Mouse (Mus musculus): ENCODE measurements around the gene Fstl5.
"Not testable (repeated sequence)": the region's sequence is repeated elsewhere in the genome, so short reads cannot be mapped to it uniquely, and the experiment has no call there.

The Fstl5 gene

DNA sequence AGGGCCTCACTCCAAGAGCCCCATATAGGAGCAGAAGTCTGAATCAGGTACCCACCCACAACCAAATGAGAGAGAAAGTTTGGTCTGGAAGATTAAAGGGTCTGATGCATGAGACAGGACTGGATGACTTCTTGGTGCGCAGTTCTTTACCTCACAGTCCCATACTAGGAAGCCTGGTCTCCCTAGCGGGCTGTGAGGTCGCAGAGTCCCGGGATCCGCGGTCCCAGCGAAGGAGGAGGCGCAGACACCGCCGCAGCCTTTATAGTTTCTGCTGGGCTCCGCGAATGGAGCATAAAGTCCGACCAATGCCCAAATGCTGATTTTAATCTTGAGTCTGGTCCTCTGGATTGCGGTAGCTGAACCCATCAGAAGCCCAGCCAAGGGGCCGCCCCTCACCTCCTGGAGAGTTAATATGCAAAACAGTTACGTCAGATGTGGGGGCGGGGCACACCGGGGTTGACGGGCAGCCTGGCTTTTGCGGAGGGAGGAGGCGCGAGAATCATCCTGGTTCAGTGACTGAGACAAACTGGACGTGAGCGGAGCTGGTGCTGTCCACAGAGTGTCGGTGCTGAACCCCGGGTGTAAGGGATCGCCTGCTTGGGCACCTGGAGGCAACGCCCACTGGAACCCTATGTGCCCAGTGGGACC is at the start of gene Fstl5:
Gene Fstl5 (plus strand): TSS at position 211 of the 648 bp plus-strand sequence.
- DNase-seq (ENCODE audit: low spot score in 2 of 2): peak; percentile 88 to 89

DNA sequence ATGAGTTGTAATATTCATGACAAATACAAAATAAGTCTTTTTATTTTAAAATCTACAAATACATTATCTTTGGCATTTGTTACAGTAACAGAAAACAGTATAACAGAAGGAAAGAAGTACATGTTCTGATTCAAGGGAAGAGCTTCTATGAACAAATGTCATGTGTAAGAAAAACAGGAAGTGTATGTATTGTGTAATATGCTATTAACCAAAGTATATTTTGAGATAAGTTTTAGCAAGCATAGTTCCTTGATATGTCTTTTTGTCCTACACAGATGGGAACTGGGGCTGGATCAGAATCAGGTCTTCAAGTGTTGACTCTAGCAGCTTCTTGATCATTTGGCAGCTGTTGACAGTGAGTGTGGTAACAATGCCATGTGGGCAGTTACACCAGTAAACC is 48.5 kb upstream of the Fstl5 start:
- DNase-seq (ENCODE audit: low spot score in 2 of 2): no peak

DNA sequence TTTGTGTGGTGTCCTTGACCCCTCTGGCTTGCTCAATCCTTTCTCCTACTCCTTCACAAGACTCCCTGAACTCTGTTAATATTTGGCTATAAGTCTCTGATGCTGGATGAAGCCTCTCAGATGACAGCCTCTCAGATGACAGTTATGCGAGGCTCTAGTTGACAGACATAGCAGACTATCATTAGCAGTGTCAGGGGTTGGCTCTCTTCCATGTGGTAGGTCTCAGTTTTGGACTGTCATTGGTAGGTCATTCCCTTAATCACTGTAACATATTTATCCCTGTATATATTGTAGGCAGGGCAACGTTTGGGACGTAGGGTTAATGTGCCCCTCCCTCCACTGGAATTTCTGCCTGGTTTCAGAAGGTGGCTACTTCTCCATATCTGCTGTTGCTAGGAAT is 22.9 kb upstream of the Fstl5 start:
- DNase-seq (ENCODE audit: low spot score in 2 of 2): no peak

DNA sequence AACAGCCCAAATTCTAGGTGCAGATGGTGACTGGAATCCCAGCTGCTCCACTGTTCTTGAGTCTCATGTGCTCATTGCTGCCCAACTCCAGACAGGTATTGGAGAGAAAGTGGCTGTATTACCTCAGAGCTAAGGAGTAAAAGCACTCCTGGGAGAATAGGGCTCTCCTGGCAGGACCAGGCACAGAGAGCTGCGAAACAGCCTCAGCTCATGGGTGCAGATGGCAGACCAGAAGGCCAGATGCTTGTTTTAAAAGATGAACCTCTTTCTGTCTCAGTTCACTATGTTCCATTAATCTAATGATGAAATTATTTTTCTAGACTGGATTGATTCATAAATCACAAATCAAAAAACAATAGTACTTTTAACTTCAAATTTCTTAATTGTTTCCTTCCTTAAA is 12.1 kb upstream of the Fstl5 start:
- DNase-seq (ENCODE audit: low spot score in 2 of 2): no peak

DNA sequence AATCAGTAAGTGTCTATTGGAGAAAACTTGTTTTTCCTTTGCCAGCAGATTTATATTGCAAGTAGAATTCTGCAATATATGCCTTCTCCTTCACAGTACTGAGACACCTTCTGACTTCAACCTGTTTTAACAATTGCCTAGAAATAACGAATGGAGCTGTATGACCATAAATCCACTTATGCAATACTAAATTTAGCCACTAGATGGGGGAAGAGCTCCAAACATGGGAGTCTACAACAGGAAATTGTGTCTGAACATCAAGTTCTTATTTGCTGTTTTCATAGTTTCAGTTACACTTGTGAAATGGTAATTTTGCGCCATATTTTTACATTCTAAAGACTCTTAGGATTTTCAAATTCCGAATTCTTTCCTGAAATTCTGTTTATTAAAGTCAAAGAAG is 6.2 kb upstream of the Fstl5 start:
- no peak for DNase-seq (ENCODE audit: low spot score in 2 of 2)

DNA sequence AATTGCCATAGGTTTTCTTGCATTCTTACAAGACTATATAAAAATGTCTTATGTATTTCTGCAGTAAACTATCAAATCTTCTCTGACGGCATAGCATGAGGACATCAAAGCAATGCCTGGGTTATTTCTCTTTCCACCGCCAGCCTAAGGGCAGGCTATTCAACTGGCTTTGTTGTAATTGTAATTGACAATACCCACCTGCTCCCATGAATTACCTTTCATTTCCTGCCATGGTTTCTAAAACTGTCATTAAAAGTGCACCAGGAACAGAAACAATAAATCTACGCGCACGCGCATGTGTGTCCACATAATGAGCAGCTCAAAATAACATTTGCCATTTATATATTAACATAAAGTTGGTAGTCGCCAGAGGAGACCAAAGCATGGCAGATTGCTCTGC is 1.2 kb upstream of the Fstl5 start:
- DNase-seq (ENCODE audit: low spot score in 2 of 2): no peak

DNA sequence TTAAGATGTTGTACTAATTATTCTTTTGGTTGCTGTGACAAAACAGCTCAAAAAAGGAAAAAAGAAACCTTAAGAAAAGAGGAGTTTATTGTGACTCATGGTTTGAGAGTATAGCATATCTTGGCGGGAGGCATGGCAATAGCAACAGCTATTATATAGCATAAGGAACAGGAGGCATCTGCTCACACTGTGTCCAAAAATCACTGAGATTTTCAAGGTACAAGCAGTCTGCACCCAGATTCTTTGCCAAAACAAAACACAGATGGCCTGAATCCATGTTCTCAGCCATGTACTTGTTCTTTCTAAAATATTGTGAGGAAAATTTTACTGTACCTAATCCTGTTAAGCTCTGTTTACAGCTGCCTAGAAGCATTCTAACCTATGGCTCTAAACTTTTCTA is 66.4 kb downstream of the Fstl5 start:
- DNase-seq (ENCODE audit: low spot score in 2 of 2): no peak

DNA sequence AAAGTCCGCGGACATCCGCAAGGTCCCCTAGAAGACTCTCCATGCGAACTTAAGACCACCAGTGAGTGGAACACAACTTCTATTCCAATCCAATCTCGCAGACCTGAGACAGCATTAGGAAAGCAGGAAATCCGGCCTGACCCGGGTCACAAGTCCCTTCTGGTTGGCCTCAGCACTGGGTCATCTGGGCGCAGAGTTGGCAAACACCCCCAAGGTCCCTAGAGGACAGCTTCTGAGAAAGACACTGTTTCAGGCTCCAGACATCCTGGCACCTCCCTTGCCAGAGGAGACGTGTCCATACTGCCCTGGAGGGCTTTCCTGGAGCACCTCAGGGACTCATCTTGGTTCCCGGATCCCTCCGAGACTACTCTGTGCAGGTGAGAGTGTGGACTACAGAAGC is 73.8 kb downstream of the Fstl5 start:
- no peak for DNase-seq (ENCODE audit: low spot score in 2 of 2)

DNA sequence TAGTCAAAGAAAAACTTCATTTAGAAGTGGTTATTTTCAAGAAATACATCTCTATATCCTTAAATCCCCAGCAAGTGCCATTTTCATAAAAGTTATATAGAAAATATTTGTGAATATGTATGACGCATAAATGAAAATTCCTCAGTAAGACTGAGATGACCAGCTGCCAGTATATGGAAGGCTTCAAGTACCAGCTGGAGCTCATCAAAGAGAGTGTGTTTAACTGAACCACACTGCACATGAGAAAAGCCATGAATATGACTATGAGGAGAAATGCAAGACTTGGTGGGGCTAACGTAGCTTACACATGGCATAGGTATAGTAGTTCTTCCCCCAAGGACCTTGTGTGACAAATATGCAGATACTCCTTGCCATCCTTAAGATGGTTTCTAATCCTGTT is 164.8 kb downstream of the Fstl5 start:
- no peak for DNase-seq (ENCODE audit: low spot score in 2 of 2)

DNA sequence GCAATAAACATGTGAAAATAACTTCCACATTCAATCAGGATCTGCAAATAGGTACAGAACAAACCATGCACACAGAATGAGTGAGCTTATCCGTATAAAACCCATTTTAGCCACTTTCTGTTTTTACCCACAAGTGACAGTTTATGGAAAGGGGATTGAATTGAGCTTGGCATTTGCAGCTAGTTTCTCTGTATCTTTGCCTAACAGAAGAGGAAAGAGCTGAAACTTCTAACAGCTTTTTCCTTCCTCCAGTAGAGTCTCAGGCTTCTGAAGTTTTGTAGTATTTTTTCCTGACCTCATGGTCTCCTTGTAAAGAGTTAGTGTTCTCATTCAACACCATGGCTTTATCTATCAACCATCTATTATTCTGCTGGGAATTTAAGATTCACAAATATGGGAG is 177.3 kb downstream of the Fstl5 start:
- DNase-seq (ENCODE audit: low spot score in 2 of 2): no peak

DNA sequence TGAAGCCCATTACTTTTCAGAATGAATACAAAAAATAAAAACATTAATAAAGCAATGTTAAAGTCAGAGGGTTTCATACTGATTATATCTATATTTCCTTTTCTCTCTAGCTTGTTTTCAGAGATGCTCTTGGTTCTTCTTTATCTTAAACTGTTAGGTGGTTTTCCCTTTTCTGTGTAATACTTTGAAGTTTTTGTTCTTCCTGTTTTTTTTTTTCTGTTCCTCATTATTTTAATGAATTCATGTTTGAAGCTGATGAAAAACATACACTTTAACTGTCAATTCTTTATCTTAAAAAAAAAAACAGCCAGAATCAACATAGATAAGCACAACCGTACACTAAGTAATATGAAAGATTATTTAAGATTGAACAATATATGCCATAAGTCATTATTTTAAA is 218.9 kb downstream of the Fstl5 start:
- DNase-seq (ENCODE audit: low spot score in 2 of 2): no peak

DNA sequence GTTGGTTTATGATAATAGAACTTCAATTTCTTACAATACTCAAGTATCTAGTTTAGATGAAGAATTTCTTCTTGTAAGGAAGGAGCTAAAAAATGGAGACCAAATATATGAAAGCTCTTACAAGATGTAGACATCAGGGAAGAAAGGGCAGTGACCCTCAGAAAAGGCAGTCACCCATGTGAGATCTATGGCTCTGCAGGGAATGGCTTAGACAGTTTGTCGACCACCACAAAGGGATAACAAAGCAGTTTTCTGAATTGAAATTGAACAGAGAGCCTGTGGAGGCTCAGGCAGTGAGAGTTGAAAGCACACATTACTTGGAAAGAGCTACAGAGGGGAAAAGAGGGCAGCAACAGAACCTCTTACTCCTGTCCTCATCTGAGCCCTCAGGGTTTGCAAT is 220.3 kb downstream of the Fstl5 start:
- no peak for DNase-seq (ENCODE audit: low spot score in 2 of 2)

DNA sequence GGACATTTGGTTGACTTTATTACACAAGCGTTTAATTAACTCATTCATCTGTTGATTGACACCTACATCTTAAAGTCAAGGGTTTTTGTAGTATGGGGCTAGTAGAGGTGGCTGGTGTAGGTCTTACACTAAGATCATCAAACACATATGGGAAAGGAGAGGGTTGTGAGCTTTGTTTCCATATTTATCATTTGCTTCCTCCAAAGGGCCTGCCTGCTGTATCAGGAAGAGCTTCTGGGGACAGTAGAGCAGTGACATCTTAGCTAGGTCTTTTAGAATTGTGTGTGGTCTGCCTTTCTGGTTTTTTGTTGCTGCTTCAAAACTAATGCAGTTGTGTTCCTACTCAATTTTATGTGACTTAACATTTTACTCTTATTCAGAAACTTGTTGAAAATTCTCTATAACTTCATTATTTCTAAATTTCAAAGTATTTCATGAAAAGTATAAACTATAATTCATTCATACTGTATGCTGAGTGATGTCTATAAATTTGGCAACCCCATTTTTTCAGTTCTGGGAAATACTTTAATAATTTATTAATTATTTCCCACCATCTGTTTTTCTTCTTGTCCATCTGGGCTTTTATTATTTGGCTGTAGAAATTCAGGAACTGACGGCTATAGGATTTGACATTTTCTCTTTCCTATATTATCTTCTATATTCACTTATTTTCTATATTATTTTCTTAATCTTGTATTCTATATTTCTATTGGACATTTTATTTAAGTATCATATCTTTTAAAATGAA is 227.1 kb downstream of the Fstl5 start:
- no peak for DNase-seq (ENCODE audit: low spot score in 2 of 2)

DNA sequence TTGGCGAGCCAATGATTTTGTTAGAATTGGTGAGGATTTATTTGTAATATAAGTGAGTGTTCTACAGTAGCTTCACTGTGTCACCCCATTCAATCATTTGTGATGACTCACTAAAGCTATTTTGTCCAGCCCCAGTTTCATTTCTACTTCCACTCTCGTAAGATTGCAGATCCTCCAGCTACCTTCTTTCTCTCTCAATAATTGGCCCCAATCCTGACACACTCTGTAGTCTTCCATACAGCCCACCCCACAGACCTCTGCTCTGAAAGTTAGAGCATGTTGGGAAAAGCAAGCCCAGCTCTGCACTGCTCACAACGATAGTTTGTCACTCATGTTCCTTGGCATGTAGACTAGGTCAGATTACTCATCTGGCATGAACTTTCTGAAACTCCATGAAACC is 242.9 kb downstream of the Fstl5 start:
- no peak for DNase-seq (ENCODE audit: low spot score in 2 of 2)

DNA sequence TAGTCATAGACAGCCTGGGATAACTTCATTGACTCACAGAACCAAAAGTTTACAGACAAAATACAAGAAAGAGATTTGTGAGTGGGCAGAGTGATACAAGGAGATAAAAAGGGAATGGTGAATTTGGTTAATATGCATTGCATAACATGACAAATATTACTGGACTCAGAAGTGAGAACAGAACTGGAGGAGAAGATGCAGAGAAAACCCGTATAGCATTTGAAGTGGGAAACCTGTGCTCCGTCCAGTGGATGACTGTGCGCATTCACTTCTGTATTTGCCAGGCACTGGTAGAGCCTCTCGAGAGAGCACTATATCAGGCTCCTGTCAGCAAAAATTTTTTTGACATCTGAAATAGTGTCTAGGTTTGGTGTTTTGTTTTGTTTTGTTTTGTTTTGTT is 245.5 kb downstream of the Fstl5 start:
- no peak for DNase-seq (ENCODE audit: low spot score in 2 of 2)

DNA sequence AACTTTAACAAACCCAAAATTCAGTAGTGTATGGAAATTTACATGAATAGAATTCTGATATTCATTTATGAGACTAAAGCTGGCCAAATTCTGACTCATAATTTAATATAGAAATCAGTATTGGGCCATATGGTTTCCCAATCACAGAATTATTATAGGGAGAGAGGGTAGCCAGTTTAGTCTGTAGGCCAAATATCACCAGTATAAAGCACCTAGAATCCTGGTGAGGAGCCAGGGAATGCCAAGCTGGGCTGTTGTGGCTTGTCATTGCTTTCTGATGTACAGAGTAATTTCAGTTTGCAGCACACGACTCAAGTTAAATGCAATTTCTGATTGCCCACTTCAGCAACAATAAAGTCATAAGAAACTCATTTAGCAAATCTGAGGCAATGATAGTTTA is 248.4 kb downstream of the Fstl5 start:
- no peak for DNase-seq (ENCODE audit: low spot score in 2 of 2)

DNA sequence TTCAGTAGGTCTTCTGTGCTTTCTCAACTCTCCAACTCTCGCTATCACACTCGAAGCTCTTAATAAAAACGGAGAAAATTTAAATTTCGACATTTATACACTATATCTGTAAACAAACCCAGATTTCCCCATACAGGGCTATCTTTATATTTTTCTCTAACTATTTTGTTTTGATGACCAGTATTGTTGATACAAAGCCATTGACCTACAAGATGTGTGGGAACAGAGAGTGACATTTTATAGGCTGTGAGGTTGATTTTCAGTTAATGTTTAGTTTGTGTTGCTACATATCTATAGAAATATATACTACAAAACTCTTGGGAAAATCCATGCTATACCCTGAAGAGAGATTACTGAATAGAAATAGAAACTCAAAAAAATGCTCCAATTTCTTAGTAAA is 262.9 kb downstream of the Fstl5 start:
- DNase-seq (ENCODE audit: low spot score in 2 of 2): no peak

DNA sequence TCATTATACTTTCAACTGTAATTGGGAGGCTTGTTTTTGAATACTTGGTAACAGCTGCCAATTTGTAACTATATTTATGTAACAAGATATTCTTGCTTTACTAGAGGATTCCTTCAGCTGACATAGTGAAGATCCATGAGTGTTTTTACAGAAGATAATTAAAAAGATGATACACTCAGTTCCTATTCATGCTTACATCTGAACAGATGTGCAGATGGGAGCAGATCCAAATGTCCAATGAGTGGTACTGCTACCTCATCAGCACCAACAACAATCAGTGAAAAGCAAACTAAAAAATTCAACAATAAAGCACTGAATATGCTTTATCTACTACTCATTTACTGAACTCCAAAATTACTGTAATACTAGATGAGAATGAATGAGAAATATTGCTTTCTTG is 292.9 kb downstream of the Fstl5 start:
- peak in 1 of 2 experiments; percentile 23 for DNase-seq (ENCODE audit: low spot score in 2 of 2)

DNA sequence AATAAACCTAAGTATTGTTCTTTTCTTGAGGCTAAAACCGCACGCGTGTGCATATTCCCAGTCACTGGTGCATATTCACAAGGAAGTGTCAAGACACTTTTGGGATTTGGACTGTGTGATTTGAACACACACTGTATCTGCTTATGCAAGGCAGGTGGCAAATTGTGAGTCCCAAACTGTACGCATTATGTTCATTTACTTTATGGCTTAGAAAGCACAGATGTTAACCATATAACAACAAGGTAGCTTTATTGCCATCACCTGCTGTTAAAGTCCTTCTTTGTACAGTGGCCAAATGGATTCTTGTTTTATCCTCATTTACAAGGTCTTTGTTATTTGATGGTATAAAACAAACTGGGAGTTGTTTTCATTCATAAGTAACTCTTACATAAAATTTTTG is 295.8 kb downstream of the Fstl5 start:
- DNase-seq (ENCODE audit: low spot score in 2 of 2): no peak

DNA sequence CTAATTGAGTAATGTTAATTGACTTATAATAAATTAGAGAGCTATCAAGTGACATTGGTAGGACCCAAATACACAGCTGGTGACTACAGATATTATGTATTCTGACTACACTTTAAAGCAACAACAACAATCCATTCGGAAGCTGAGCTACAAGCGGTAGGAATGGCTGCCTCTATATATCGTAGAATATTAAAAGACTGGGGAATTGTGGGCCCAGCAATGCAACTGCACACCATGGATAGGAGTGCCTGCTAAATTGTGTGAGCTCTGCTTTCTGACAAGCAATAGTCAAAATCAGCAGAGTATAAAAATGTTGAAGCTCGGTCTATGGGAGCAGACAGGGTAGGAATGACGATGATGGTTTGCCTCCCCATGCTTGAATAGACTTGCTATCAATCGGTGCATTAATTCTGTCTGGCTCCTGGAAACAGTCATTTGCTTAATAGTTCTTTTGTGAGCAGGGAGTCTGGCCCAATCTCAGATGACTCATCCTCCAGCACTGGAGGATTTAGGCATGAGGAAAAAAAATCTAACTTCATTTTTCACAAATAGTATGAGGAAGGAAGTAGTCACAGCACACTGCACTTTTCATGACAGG is 354.8 kb downstream of the Fstl5 start:
- no peak for DNase-seq (ENCODE audit: low spot score in 2 of 2)

DNA sequence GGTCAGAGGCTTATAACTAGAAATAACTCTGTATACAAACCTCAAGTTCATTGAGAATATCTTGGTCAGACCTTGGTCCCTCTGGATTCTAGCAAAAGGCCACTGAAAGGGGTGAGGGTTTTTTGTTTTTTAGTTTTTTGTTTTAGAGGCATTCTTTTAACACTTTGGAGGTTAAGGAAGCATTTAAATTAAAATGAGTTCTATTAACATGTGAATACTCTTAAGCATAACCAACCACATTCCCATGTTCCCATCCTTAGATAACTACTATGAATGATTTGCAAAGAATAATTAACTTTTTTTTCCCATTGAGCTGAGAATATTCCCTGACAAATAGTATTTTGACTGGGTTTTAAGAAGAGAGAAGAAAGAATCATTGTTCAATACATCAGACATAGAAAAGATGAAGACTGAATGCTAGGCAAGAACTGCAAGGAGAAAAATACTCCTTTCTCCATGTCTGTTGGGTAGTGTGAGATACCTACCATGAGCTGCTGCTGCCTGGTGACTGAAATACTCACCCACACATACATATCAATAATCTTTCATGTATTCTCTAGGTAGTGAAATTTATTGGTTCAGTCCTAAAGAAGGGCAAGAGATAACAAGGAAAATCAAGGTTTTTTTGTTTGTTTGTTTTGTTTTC is 393.3 kb downstream of the Fstl5 start:
- no peak for DNase-seq (ENCODE audit: low spot score in 2 of 2)

DNA sequence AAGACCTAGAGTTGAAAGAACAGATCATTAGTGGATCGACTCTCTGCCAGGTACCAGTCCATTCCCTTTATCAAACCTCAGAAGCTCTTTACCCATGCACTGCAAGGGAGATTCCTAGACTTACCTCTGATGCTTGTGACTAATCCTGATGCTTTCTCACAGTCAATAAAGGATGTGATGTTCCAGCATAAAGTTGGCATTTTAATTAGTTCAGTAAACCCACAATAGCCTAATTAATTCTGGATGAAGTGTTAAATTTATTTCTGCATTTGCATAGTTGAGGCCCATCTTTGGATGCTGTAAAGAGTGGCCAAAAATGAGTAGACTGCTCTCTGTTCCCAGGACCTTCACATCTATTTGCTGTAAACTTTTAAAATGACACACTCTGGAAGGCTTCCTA is 394.1 kb downstream of the Fstl5 start:
- DNase-seq (ENCODE audit: low spot score in 2 of 2): no peak

DNA sequence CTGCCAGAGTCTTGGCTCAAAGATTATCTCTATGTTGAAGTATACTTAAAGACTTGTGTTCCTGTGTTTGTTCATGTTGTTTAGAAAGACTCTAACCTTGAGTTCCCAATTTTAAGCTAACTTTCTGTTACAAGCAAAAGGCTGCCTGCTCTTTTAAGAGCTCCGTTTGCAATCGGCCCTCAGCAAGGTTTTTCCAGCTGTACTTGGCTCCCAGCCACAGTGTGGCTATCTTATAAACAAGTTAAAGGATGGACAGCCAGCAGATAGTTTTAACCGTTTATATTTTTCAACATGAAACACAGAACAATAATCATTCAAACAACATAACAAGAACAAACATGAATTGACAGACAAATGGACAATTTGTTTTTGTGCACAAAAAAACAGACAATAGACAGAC is 433.8 kb downstream of the Fstl5 start:
- not testable (repeated sequence) for DNase-seq (ENCODE audit: low spot score in 2 of 2)

Measured in right cerebral cortex, postnatal 10 days (tissue).